In the genomic region with DNA sequence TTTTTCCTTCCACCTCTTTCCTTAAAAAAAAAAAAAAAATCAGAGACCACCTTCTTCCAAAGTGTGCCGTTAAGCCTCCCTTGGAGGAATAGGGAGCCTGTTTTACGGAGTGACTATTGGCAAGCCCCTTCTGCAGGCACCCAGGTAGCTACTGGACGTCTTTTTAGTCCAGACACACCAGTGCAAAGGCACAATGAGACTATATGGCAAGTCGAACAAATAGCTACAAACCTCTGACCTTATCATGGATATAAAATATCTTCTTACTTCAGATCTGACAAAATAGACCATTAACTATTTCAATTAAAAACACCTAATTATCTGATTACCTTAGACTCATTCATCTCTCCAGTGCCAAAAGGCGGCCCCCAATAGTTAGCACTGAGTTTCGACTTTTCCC, we compare ENCODE assay signal across 7 mouse cellular contexts. TPM values are rescaled to one million over a fixed set of nuclear protein-coding genes. Genes with fewer than 3 reads are reported as not detected.
DNase-seq lines count a peak whose midpoint lies in the region; ATAC-seq and TF ChIP-seq lines count a peak whose summit lies in the region.

No protein-coding gene starts in this region.

- H3K27me3 ChIP-seq in limb, embryonic 13.5 days, result peaks cover 44% of the 10 kb centered on the region
- peaks cover 43% of the 10 kb centered on the region for H3K27me3 ChIP-seq in limb, embryonic 10.5 days (ENCODE audit: low read depth, poor library complexity, severe bottlenecking)
- no peaks in the 10 kb centered on the region for H3K27me3 ChIP-seq in forebrain, embryonic 10.5 days (ENCODE audit: poor library complexity, severe bottlenecking)
- no peaks in the 10 kb centered on the region for H3K27me3 ChIP-seq in hindbrain, postnatal 0 days (ENCODE audit: insufficient read depth, low read length)
- H3K27me3 ChIP-seq in neural tube, embryonic 13.5 days, result no peaks in the 10 kb centered on the region

- peaks cover 10% of the 10 kb centered on the region for H3K4me1 ChIP-seq in limb, embryonic 13.5 days
- peaks cover 60% of the 10 kb centered on the region for H3K4me1 ChIP-seq in limb, embryonic 10.5 days
- H3K4me1 ChIP-seq in forebrain, embryonic 10.5 days, result peaks cover 69% of the 10 kb centered on the region
- H3K4me1 ChIP-seq in hindbrain, postnatal 0 days (ENCODE audit: insufficient read depth, low read length), result no peaks in the 10 kb centered on the region
- peaks cover 36% of the 10 kb centered on the region for H3K4me1 ChIP-seq in neural tube, embryonic 13.5 days (replicated peaks)

- 7% methylated on average over 6 of the region's 6 CpGs for WGBS in limb, embryonic 13.5 days
- 4% methylated on average over 6 of the region's 6 CpGs for WGBS in limb, embryonic 10.5 days
- WGBS in forebrain, embryonic 10.5 days, result 2% methylated on average over 6 of the region's 6 CpGs
- 12% methylated on average over 6 of the region's 6 CpGs for WGBS in hindbrain, postnatal 0 days
- 5% methylated on average over 6 of the region's 6 CpGs for WGBS in neural tube, embryonic 13.5 days

- ATAC-seq in limb, embryonic 13.5 days (ENCODE audit: low FRiP score, low read depth), result no peak
- no peak for ATAC-seq in hindbrain, postnatal 0 days
- ATAC-seq in neural tube, embryonic 13.5 days (ENCODE audit: low read depth), result no peak
- no peak for ATAC-seq in inflammation-experienced regulatory T-cells, adult 6 months

- H3K9me3 ChIP-seq in limb, embryonic 13.5 days, result no peaks in the 10 kb centered on the region
- no peaks in the 10 kb centered on the region for H3K9me3 ChIP-seq in limb, embryonic 10.5 days (replicated peaks)
- no peaks in the 10 kb centered on the region for H3K9me3 ChIP-seq in forebrain, embryonic 10.5 days
- no peaks in the 10 kb centered on the region for H3K9me3 ChIP-seq in hindbrain, postnatal 0 days (ENCODE audit: low read length)
- no peaks in the 10 kb centered on the region for H3K9me3 ChIP-seq in neural tube, embryonic 13.5 days

- TF ChIP-seq CTCF in hindbrain, postnatal 0 days (IDR thresholded peaks at IDR 0.05; ENCODE audit: low read depth), result no peak

- H3K4me2 ChIP-seq in limb, embryonic 13.5 days (replicated peaks), result peak overlapping the region; percentile 85
- peak overlapping the region; percentile 73 for H3K4me2 ChIP-seq in hindbrain, postnatal 0 days (ENCODE audit: low read depth, low read length)
- H3K4me2 ChIP-seq in neural tube, embryonic 13.5 days, result peak overlapping the region; percentile 78

- no peak overlapping the region for H3K9ac ChIP-seq in limb, embryonic 13.5 days
- H3K9ac ChIP-seq in hindbrain, postnatal 0 days (replicated peaks; ENCODE audit: low read length), result peak overlapping the region; percentile 44; the same call in 1 of the 2 replicates
- peak overlapping the region; percentile 84 for H3K9ac ChIP-seq in neural tube, embryonic 13.5 days

- no peaks in the 10 kb centered on the region for H3K36me3 ChIP-seq in limb, embryonic 13.5 days
- H3K36me3 ChIP-seq in limb, embryonic 10.5 days, result no peaks in the 10 kb centered on the region
- H3K36me3 ChIP-seq in forebrain, embryonic 10.5 days (replicated peaks), result no peaks in the 10 kb centered on the region
- H3K36me3 ChIP-seq in hindbrain, postnatal 0 days (ENCODE audit: insufficient read depth, low read length), result no peaks in the 10 kb centered on the region
- no peaks in the 10 kb centered on the region for H3K36me3 ChIP-seq in neural tube, embryonic 13.5 days

- no peak overlapping the region for H3K4me3 ChIP-seq in limb, embryonic 13.5 days
- H3K4me3 ChIP-seq in limb, embryonic 10.5 days, result no peak overlapping the region; the same call in 1 of the 2 replicates
- H3K4me3 ChIP-seq in forebrain, embryonic 10.5 days, result peak overlapping the region; percentile 72
- H3K4me3 ChIP-seq in hindbrain, postnatal 0 days (ENCODE audit: low read length), result peak overlapping the region; percentile 55
- H3K4me3 ChIP-seq in neural tube, embryonic 13.5 days, result peak overlapping the region; percentile 56

- no peak overlapping the region for H3K27ac ChIP-seq in limb, embryonic 13.5 days
- no peak overlapping the region for H3K27ac ChIP-seq in limb, embryonic 10.5 days
- peak overlapping the region; percentile 95 for H3K27ac ChIP-seq in forebrain, embryonic 10.5 days
- peak overlapping the region; percentile 76; the same call in 1 of the 2 replicates for H3K27ac ChIP-seq in hindbrain, postnatal 0 days
- H3K27ac ChIP-seq in neural tube, embryonic 13.5 days (replicated peaks), result peak overlapping the region; percentile 99

- no peak for DNase-seq in limb, embryonic 10.5 days (ENCODE audit: low spot score)
- no peak for DNase-seq in forebrain, embryonic 10.5 days (ENCODE audit: extremely low spot score, low spot score)
- DNase-seq in hindbrain, postnatal 0 days (ENCODE audit: low spot score), result no peak
- DNase-seq in layer of hippocampus, postnatal 36 days, result no peak

RNA-seq across cellular contexts. Expression of a gene that starts 2.0 kb away (rescaled TPM):
- polyA plus RNA-seq in limb, embryonic 13.5 days (2015; fragmentation: Nextera tagmentation; extraction: Ambion mirVana), result 29.9 and 31.8 TPM in 2 replicates
- polyA plus RNA-seq in limb, embryonic 10.5 days (2016; fragmentation: Nextera tagmentation; extraction: Ambion mirVana), result 5.3 and 5.4 TPM in 2 replicates
- polyA plus RNA-seq in forebrain, embryonic 10.5 days (2016; fragmentation: Nextera tagmentation; extraction: Ambion mirVana), result 30.2 and 30.4 TPM in 2 replicates
- total RNA-seq in hindbrain, postnatal 0 days (2014; rRNA removed), result 47.7 and 52.0 TPM in 2 replicates
- 21.4 and 21.9 TPM in 2 replicates for polyA plus RNA-seq in hindbrain, postnatal 0 days (2015; fragmentation: Nextera tagmentation; extraction: Ambion mirVana)
- polyA plus RNA-seq in neural tube, embryonic 13.5 days (2015; fragmentation: Nextera tagmentation; extraction: Ambion mirVana), result 48.9 and 55.7 TPM in 2 replicates
- 100 to 1,000 TPM; 402 to 403 TPM for total RNA-seq in layer of hippocampus, postnatal 36 days (2021)
- polyA plus RNA-seq in inflammation-experienced regulatory T-cells, adult 6 months (2017; shearing (Covaris generic)), result 1 to 10 TPM in 1 of 3 experiments, under 1 TPM in 2; 0.66 to 6.7 (median 0.91) TPM

Comparison
In these comparisons a context has a peak if more than half of its experiments do, and no peak if none do; other contexts are left out.
1. H3K27ac ChIP-seq: peak in forebrain, embryonic 10.5 days (single experiment), hindbrain, postnatal 0 days (single experiment) and neural tube, embryonic 13.5 days (single experiment); none in limb, embryonic 13.5 days (single experiment) and limb, embryonic 10.5 days (single experiment).
2. H3K4me3 ChIP-seq: peak in forebrain, embryonic 10.5 days (single experiment), hindbrain, postnatal 0 days (single experiment) and neural tube, embryonic 13.5 days (single experiment); none in limb, embryonic 13.5 days (single experiment) and limb, embryonic 10.5 days (single experiment).
3. Peak in every context shown above with its lines, with median percentiles within 50 percentile points of each other: H3K4me2 ChIP-seq.